Mouse (Mus musculus) intestine, embryonic 15.5 days (tissue): ENCODE results near the gene Gm20388. TPM values are rescaled to one million over a fixed set of nuclear protein-coding genes. Genes with fewer than 3 reads are reported as not detected.

Experiments
- ATAC-seq: fragments of 200-750 bp; cut with Nextera tagmentation; 2 replicates; pipeline ENCODE4 v1.8.0; 2017; ENCODE audit warnings: moderate TSS enrichment, moderate library complexity
- H3K27ac ChIP-seq: fragments of 300-500 bp; sonication (generic); 2 replicates; pipeline ENCODE4 v1.5.1; 2015; ENCODE audit warnings: mild to moderate bottlenecking, inconsistent platforms
- H3K27me3 ChIP-seq: fragments of 300-500 bp; sonication (generic); replicated peaks from 2 replicates; pipeline ENCODE4 v1.6.1; 2015; ENCODE audit warnings: inconsistent platforms
- H3K36me3 ChIP-seq: fragments of 300-500 bp; sonication (generic); 2 replicates; pipeline ENCODE4 v1.6.1; 2015; ENCODE audit warnings: inconsistent platforms
- H3K4me1 ChIP-seq: fragments of 300-500 bp; sonication (generic); replicated peaks from 2 replicates; pipeline ENCODE4 v1.6.1; 2015; ENCODE audit warnings: inconsistent platforms
- H3K4me2 ChIP-seq: fragments of 300-500 bp; sonication (generic); replicated peaks from 2 replicates; pipeline ENCODE4 v1.6.1; 2015; ENCODE audit warnings: mild to moderate bottlenecking, inconsistent platforms
- H3K4me3 ChIP-seq: fragments of 300-500 bp; sonication (generic); replicated peaks from 2 replicates; pipeline ENCODE4 v1.5.1; 2015; ENCODE audit warnings: inconsistent platforms
- H3K9ac ChIP-seq: fragments of 300-500 bp; sonication (generic); 2 replicates; pipeline ENCODE4 v1.6.1; 2015; ENCODE audit warnings: inconsistent platforms
- H3K9me3 ChIP-seq: fragments of 300-500 bp; sonication (generic); 2 replicates; pipeline ENCODE4 v1.6.1; 2016; ENCODE audit warnings: inconsistent platforms
- WGBS: fragments of 180-500 bp; shearing (Covaris S2); methylation state at CpG from one replicate; pipeline ENCODE4 v1.1.7; 2015; 5-methylcytosine and 5-hydroxymethylcytosine counted together
- polyA plus RNA-seq: library from polyadenylated mRNA; unstranded; fragments of >200 nt; fragmentation: Nextera tagmentation; extraction: Ambion mirVana; gene quantifications from 2 replicates; pipeline ENCODE4 v1.2.1, GENCODE M21; 2015

Gm20388 gene
- polyA plus RNA-seq, 1 experiment from 2014 or later: not detected

- Histone ChIP-seq H3K36me3 (no peaks in the 10 kb centered on the region), H3K9ac (no peak overlapping the region), H3K9me3 (no peaks in the 10 kb centered on the region), H3K27me3 (no peaks in the 10 kb centered on the region), H3K27ac (no peak overlapping the region), H3K4me1 (peaks cover 4% of the 10 kb centered on the region; the same call in 1 of the 2 replicates), H3K4me2 (no peak overlapping the region), H3K4me3 (no peak overlapping the region)
- ATAC-seq: no peak
- 74% methylated on average over 5 of the region's 5 CpGs for WGBS
Observed at GRCm38 (mm10) chr8:120726051-120726450, 815.4 kb downstream of the Gm20388 start.

- Histone ChIP-seq H3K4me3 (no peak overlapping the region), H3K4me2 (no peak overlapping the region; the same call in 1 of the 2 replicates), H3K4me1 (peaks cover 9% of the 10 kb centered on the region), H3K27me3 (no peaks in the 10 kb centered on the region), H3K27ac (peak overlapping the region; percentile 75), H3K36me3 (no peaks in the 10 kb centered on the region), H3K9ac (no peak overlapping the region), H3K9me3 (no peaks in the 10 kb centered on the region)
- 34% methylated on average over 9 of the region's 9 CpGs for WGBS
- ATAC-seq: peak; percentile 91
Observed at GRCm38 (mm10) chr8:120728488-120729160, 818.0 kb downstream of the Gm20388 start.

GRCm38 (mm10) chr8:120731582-120731981 is 820.9 kb downstream of the Gm20388 start:
- Histone ChIP-seq H3K4me3 (no peak overlapping the region), H3K4me1 (peaks cover 15% of the 10 kb centered on the region), H3K27ac (no peak overlapping the region), H3K4me2 (no peak overlapping the region), H3K9me3 (no peaks in the 10 kb centered on the region), H3K36me3 (no peaks in the 10 kb centered on the region), H3K27me3 (peaks cover 6% of the 10 kb centered on the region; the same call in 1 of the 2 replicates), H3K9ac (no peak overlapping the region)
- ATAC-seq: no peak
- 42% methylated on average over 14 of the region's 14 CpGs for WGBS

- Histone ChIP-seq H3K27ac (no peak overlapping the region), H3K36me3 (no peaks in the 10 kb centered on the region), H3K4me3 (no peak overlapping the region), H3K4me2 (no peak overlapping the region), H3K4me1 (peaks cover 17% of the 10 kb centered on the region), H3K9ac (no peak overlapping the region), H3K9me3 (no peaks in the 10 kb centered on the region), H3K27me3 (peaks cover 6% of the 10 kb centered on the region; the same call in 1 of the 2 replicates)
- 57% methylated on average over 5 of the region's 6 CpGs for WGBS
- no peak for ATAC-seq
Observed at GRCm38 (mm10) chr8:120732068-120732467, 821.4 kb downstream of the Gm20388 start.

- H3K4me1 ChIP-seq: peaks cover 30% of the 10 kb centered on the region
- H3K27me3 ChIP-seq: peaks cover 6% of the 10 kb centered on the region; the same call in 1 of the 2 replicates
- under 1% methylated on average over 62 of the region's 62 CpGs for WGBS
- peak; percentile 95 for ATAC-seq
- peak within 1 kb of the TSS; percentile 51 for H3K9ac ChIP-seq
- H3K9me3 ChIP-seq: no peaks in the 10 kb centered on the region
- peak within 1 kb of the TSS; percentile 97 for H3K4me2 ChIP-seq
- peak within 1 kb of the TSS; percentile 52 for H3K4me3 ChIP-seq
- no peaks in the 10 kb centered on the region for H3K36me3 ChIP-seq
- H3K27ac ChIP-seq: peak within 1 kb of the TSS; percentile 40
Observed at GRCm38 (mm10) chr8:120735770-120736481, 825.3 kb downstream of the Gm20388 start, which contains the start of gene Irf8. Gene Irf8, plus strand, starts transcription at chr8:120736358.

DNA sequence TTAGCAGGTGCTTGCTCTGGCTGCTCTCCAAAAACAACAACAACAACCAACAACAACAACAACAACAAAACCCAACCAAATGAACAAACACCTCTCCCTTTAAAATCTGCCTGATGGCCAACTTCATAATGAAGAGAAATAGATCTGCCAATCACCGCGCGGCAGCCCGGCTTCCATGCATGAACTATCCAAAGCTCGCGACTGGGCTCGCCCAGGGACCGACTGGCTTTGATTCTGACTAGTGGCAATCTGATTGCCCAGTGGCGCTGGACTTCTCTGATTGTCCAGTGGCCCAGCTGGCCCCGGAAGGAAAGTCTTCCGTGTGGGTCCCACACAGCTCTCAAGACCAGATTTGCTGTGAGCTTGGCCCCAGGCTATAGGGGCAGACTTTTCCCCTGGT is 825.8 kb downstream of the Gm20388 start:
- Histone ChIP-seq H3K4me3 (peak overlapping the region; percentile 52), H3K27ac (no peak overlapping the region; the same call in 1 of the 2 replicates), H3K4me2 (peak overlapping the region; percentile 97), H3K4me1 (peaks cover 30% of the 10 kb centered on the region), H3K27me3 (peaks cover 6% of the 10 kb centered on the region; the same call in 1 of the 2 replicates), H3K36me3 (no peaks in the 10 kb centered on the region), H3K9me3 (no peaks in the 10 kb centered on the region), H3K9ac (peak overlapping the region; percentile 42)
- 3% methylated on average over 11 of the region's 11 CpGs for WGBS
- peak; percentile 67 for ATAC-seq

DNA sequence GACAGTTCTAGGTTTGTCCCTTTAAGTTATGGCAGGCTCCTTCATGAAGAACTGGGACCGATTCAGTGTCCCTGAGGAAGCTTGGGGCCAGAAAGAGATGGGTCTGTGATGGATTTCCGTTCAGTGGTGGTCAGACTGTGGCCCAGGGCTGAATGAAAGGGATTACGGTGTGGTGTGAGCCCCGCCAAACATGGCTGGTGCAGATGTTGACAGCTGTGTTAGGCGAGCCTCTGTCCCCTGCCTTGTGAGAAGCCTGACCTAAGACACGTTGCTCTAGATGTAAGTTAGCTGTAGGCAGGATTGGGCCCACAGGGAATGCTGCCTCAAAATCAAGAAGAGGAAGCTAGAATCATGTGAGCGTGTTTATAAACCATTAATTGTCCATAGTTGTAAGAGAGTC is 826.5 kb downstream of the Gm20388 start:
- H3K36me3 ChIP-seq: no peaks in the 10 kb centered on the region
- 57% methylated on average over 7 of the region's 7 CpGs for WGBS
- no peak for ATAC-seq
- H3K27ac ChIP-seq: no peak overlapping the region
- H3K4me1 ChIP-seq: peaks cover 27% of the 10 kb centered on the region
- H3K4me2 ChIP-seq: peak overlapping the region; percentile 97
- peaks cover 6% of the 10 kb centered on the region; the same call in 1 of the 2 replicates for H3K27me3 ChIP-seq
- peak overlapping the region; percentile 52 for H3K4me3 ChIP-seq
- peak overlapping the region; percentile 42 for H3K9ac ChIP-seq
- no peaks in the 10 kb centered on the region for H3K9me3 ChIP-seq

GRCm38 (mm10) chr8:120738771-120739170 is 828.1 kb downstream of the Gm20388 start:
- Histone ChIP-seq H3K27ac (no peak overlapping the region), H3K4me3 (no peak overlapping the region), H3K4me1 (peaks cover 40% of the 10 kb centered on the region), H3K4me2 (peak overlapping the region; percentile 3), H3K36me3 (no peaks in the 10 kb centered on the region), H3K9ac (peak overlapping the region; percentile 15; the same call in 1 of the 2 replicates), H3K9me3 (no peaks in the 10 kb centered on the region), H3K27me3 (peaks cover 6% of the 10 kb centered on the region; the same call in 1 of the 2 replicates)
- 76% methylated on average over 4 of the region's 4 CpGs for WGBS
- no peak for ATAC-seq

DNA sequence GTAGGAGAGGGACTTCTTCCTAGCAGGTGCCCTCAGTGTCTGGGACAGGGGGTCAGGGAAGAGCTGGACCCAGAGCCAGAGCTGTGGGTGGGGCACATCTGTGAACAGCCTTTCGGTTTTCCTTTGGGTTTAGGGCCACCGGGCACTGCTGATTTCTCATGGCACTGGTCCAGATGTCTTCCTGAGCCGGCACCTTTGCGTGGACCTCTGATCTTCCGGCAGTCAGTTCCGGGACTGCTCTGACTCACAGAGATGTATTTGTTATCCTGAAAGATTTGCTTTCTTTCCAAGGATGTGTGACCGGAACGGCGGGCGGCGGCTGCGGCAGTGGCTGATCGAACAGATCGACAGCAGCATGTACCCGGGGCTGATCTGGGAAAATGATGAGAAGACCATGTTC is 828.9 kb downstream of the Gm20388 start:
- Histone ChIP-seq H3K9me3 (no peaks in the 10 kb centered on the region), H3K27ac (no peak overlapping the region), H3K27me3 (peaks cover 4% of the 10 kb centered on the region; the same call in 1 of the 2 replicates), H3K9ac (no peak overlapping the region), H3K4me1 (peaks cover 48% of the 10 kb centered on the region), H3K4me3 (no peak overlapping the region), H3K36me3 (no peaks in the 10 kb centered on the region), H3K4me2 (no peak overlapping the region)
- no peak for ATAC-seq
- WGBS: 81% methylated on average over 15 of the region's 15 CpGs

DNA sequence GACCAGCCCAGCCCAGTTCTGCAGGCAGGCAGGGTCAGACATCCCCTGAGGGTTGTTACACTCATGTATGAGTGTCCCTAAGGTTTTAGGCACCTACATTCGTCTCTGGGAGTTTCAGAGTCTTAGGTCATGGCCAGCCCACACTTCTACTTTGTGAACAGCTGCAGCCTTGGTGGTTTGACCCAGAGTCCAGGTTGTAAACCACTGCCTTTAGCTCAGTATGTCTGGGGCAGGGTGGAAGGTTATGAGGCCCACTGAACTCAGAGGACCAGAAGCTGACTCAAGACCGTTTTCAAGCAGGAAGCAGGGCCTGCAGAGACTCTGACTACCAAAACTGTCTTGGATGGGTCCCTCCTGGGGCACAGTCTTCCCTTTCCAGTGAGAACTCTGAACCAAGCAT is 829.9 kb downstream of the Gm20388 start:
- Histone ChIP-seq H3K4me3 (no peak overlapping the region), H3K9me3 (no peaks in the 10 kb centered on the region), H3K36me3 (no peaks in the 10 kb centered on the region), H3K4me1 (peaks cover 50% of the 10 kb centered on the region), H3K9ac (no peak overlapping the region), H3K27ac (no peak overlapping the region), H3K4me2 (no peak overlapping the region), H3K27me3 (no peaks in the 10 kb centered on the region)
- WGBS: 56% methylated on average over 2 of the region's 2 CpGs
- no peak for ATAC-seq

DNA sequence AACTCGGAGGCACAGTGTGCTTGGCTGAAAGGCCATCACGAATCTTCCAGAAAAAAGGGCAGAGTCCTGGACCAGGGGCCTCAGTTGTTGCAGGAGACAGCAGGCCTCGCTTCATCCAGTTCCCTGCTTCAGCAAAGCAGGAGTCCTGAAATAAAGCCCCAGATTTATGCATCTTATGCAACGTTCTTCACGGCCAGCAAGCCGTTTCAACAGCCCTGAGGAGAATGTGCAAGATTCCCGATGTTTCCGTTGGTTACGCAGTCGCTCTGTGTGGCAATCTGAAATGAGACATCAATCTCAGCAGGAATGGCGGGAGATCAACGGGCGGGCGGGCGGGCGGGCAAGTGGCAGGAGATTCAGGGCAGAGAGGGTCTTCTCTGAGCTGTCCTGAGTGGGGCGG is 830.4 kb downstream of the Gm20388 start:
- WGBS: 87% methylated on average over 17 of the region's 17 CpGs
- Histone ChIP-seq H3K4me3 (no peak overlapping the region), H3K9me3 (no peaks in the 10 kb centered on the region), H3K36me3 (no peaks in the 10 kb centered on the region), H3K9ac (no peak overlapping the region), H3K27me3 (no peaks in the 10 kb centered on the region), H3K4me1 (peaks cover 50% of the 10 kb centered on the region), H3K4me2 (no peak overlapping the region), H3K27ac (no peak overlapping the region)
- ATAC-seq: no peak

- no peak overlapping the region for H3K9ac ChIP-seq
Observed at GRCm38 (mm10) chr8:120741815-120742530, 831.3 kb downstream of the Gm20388 start.

More at GRCm38 (mm10) chr8:120741815-120742530, 831.3 kb downstream of the Gm20388 start:
- Histone ChIP-seq H3K4me1 (peaks cover 48% of the 10 kb centered on the region), H3K27ac (0 out of 2 replicates have a peak overlapping the region, but pooled peaks have one; percentile 27), H3K4me2 (no peak overlapping the region), H3K4me3 (no peak overlapping the region), H3K36me3 (no peaks in the 10 kb centered on the region), H3K9me3 (no peaks in the 10 kb centered on the region), H3K27me3 (no peaks in the 10 kb centered on the region)
- 92% methylated on average over 15 of the region's 15 CpGs for WGBS
- no peak for ATAC-seq
